8 mouse cellular contexts compared by ENCODE assay signal in genomic region chr8:77629858-77630537, GRCm38 (mm10). TPM values are rescaled to one million over a fixed set of nuclear protein-coding genes. Genes with fewer than 3 reads are reported as not detected.
DNase-seq lines count a peak whose midpoint lies in the region; ATAC-seq and TF ChIP-seq lines count a peak whose summit lies in the region.

No protein-coding gene starts in this region.

- no peak overlapping the region for H3K27ac ChIP-seq in gastrocnemius, adult 2 months
- no peak overlapping the region for H3K27ac ChIP-seq in intestine, embryonic 14.5 days (ENCODE audit: low read depth)
- H3K27ac ChIP-seq in midbrain, embryonic 12.5 days (replicated peaks) = no peak overlapping the region
- no peak overlapping the region for H3K27ac ChIP-seq in small intestine, adult 2 months (ENCODE audit: insufficient read depth, low read depth, low read length)

- WGBS in intestine, embryonic 14.5 days = 18% methylated on average over 15 of the region's 15 CpGs
- WGBS in midbrain, embryonic 12.5 days = 17% methylated on average over 15 of the region's 15 CpGs
- 20% methylated on average over 15 of the region's 15 CpGs for WGBS in small intestine, adult 2 months

- no peaks in the 10 kb centered on the region for H3K27me3 ChIP-seq in intestine, embryonic 14.5 days (replicated peaks; ENCODE audit: control insufficient read depth, insufficient read depth, low read length)
- H3K27me3 ChIP-seq in midbrain, embryonic 12.5 days = no peaks in the 10 kb centered on the region
- no peaks in the 10 kb centered on the region for H3K27me3 ChIP-seq in small intestine, adult 2 months (ENCODE audit: control insufficient read depth, insufficient read depth, low read length)

- H3K36me3 ChIP-seq in intestine, embryonic 14.5 days (ENCODE audit: control insufficient read depth, insufficient read depth, low read length) = no peaks in the 10 kb centered on the region
- H3K36me3 ChIP-seq in midbrain, embryonic 12.5 days = no peaks in the 10 kb centered on the region
- H3K36me3 ChIP-seq in small intestine, adult 2 months (ENCODE audit: control insufficient read depth, insufficient read depth, low read length) = no peaks in the 10 kb centered on the region

- peak; percentile 92 for TF ChIP-seq CTCF in gastrocnemius, adult 2 months (IDR thresholded peaks at IDR 0.05)
- TF ChIP-seq CTCF in small intestine, adult 2 months (IDR thresholded peaks at IDR 0.05; ENCODE audit: extremely low read depth, insufficient read length, insufficient replicate concordance, low read depth, low read length) = peak; percentile 85; the same call in 1 of the 2 replicates

- peak; percentile 85; the same call in 1 of the 2 replicates for ATAC-seq in intestine, embryonic 14.5 days (replicated peaks; ENCODE audit: low FRiP score, low TSS enrichment, low read depth)
- ATAC-seq in midbrain, embryonic 12.5 days (ENCODE audit: low FRiP score, low read depth) = peak; percentile 91
- no peak for ATAC-seq in erythroid progenitor cell, adult 5-6 weeks (replicated peaks; ENCODE audit: low FRiP score, poor library complexity, severe bottlenecking)

- no peak overlapping the region for H3K4me3 ChIP-seq in gastrocnemius, adult 2 months
- no peak overlapping the region for H3K4me3 ChIP-seq in intestine, embryonic 14.5 days (ENCODE audit: low read depth, low read length)
- H3K4me3 ChIP-seq in midbrain, embryonic 12.5 days = no peak overlapping the region
- no peak overlapping the region for H3K4me3 ChIP-seq in small intestine, adult 2 months (ENCODE audit: low read depth, low read length)

- TF ChIP-seq POLR2A in small intestine, adult 2 months (IDR thresholded peaks at IDR 0.05; ENCODE audit: low read depth, low read length) = no peak

- intact Hi-C loops in gastrocnemius, adult 2 months (cut with DNase I) = loop anchor here (1.0 kb wide), 1 partner anchor 374 kb away; no protein-coding TSS in a partner anchor
- intact Hi-C loops in left cerebral cortex, postnatal 10 days (cut with DNase I) = loop anchor here (2.0 to 10.0 kb wide), 3 partner anchors 375 to 1015 kb away; no protein-coding TSS in a partner anchor

- peak; percentile 82 for DNase-seq in ZHBTc4 (ENCODE audit: low read depth, low spot score)
- DNase-seq in cerebellum, postnatal 25 days = peak; percentile 74 to 86
- peak; percentile 77 for DNase-seq in gastrocnemius, adult 2 months
- peak; percentile 94 for DNase-seq in intestine, embryonic 14.5 days (ENCODE audit: low spot score)
- DNase-seq in left cerebral cortex, postnatal 10 days (ENCODE audit: extremely low spot score in 1 of 2, low spot score in 2 of 2) = peak; percentile 76 to 85

- H3K4me1 ChIP-seq in intestine, embryonic 14.5 days (replicated peaks; ENCODE audit: control insufficient read depth, insufficient read depth, low read length) = peaks cover 6% of the 10 kb centered on the region; the same call in 1 of the 2 replicates
- H3K4me1 ChIP-seq in midbrain, embryonic 12.5 days = no peaks in the 10 kb centered on the region
- no peaks in the 10 kb centered on the region for H3K4me1 ChIP-seq in small intestine, adult 2 months (ENCODE audit: control insufficient read depth, insufficient read depth, insufficient read length, low read length)

- no peaks in the 10 kb centered on the region for H3K9me3 ChIP-seq in intestine, embryonic 14.5 days (ENCODE audit: control insufficient read depth, low read length)
- H3K9me3 ChIP-seq in midbrain, embryonic 12.5 days = no peaks in the 10 kb centered on the region

- H3K4me2 ChIP-seq in intestine, embryonic 14.5 days (ENCODE audit: low read length) = no peak overlapping the region
- 0 out of 2 replicates have a peak overlapping the region, but pooled peaks have one; percentile 9 for H3K4me2 ChIP-seq in midbrain, embryonic 12.5 days (replicated peaks)

- no peak overlapping the region for H3K9ac ChIP-seq in intestine, embryonic 14.5 days (ENCODE audit: low read length)
- H3K9ac ChIP-seq in midbrain, embryonic 12.5 days (replicated peaks) = no peak overlapping the region

RNA-seq across cellular contexts. Expression of gene Tmem184c, which starts 19.5 kb away (rescaled TPM):
- 1 to 10 TPM; 7.9 to 9.7 TPM for total RNA-seq in gastrocnemius, adult 2 months (2021)
- polyA plus RNA-seq in intestine, embryonic 14.5 days (2014; fragmentation: Nextera tagmentation; extraction: Ambion mirVana) = 27.2 and 33.7 TPM in 2 replicates
- total RNA-seq in left cerebral cortex, postnatal 10 days (2021) = 10 to 100 TPM; 55.4 to 55.5 TPM
- 54.1 and 54.8 TPM in 2 replicates for polyA plus RNA-seq in midbrain, embryonic 12.5 days (2016; fragmentation: Nextera tagmentation; extraction: Ambion mirVana)
- polyA plus RNA-seq in small intestine, adult 2 months (2012; rRNA removed) = 1.1 and 1.6 TPM in 2 replicates
- total RNA-seq in erythroid progenitor cell, adult 5-6 weeks (2015; ENCODE audit: low replicate concordance) = 1.8 and 2.9 TPM in 2 replicates
- 4.2 and 4.4 TPM in 2 replicates for total RNA-seq in erythroid progenitor cell, adult 5-6 weeks (2017; ENCODE audit: low replicate concordance)

Comparison
In these comparisons a context has a peak if more than half of its experiments do, and no peak if none do; other contexts are left out.
1. RNA of gene Tmem184c, which starts 19.5 kb away (total RNA-seq): 55.4 to 55.5 TPM in left cerebral cortex, postnatal 10 days; 7.9 to 9.7 TPM in gastrocnemius, adult 2 months and 1.8 to 4.4 TPM in erythroid progenitor cell, adult 5-6 weeks; every median in the first group is over 4 times any median in the second.
2. Peak in every context shown above with its lines, with median percentiles within 50 percentile points of each other: DNase-seq.